In genomic region chr5:127924106-127924505, GRCm38 (mm10) we compare ENCODE assay signal across 20 mouse cellular contexts.
DNase-seq lines count a peak whose midpoint lies in the region; ATAC-seq lines count a peak whose summit lies in the region.
"Had no signal": no experiment of that assay in that cellular context is flagged by ENCODE, and none has a peak within 500 bp of the region (broad histone marks: within the 10 kb centered on the region; RNA-seq: fewer than 3 reads in every experiment).

No protein-coding gene starts in this region.

- WGBS in forebrain, embryonic 11.5 days, result 8% methylated on average over 3 of the region's 3 CpGs
- 1% methylated on average over 3 of the region's 3 CpGs for WGBS in forebrain, embryonic 13.5 days
- WGBS in neural tube, embryonic 12.5 days, result 15% methylated on average over 3 of the region's 3 CpGs
- 12% methylated on average over 3 of the region's 3 CpGs for WGBS in neural tube, embryonic 15.5 days

- H3K4me2 ChIP-seq in forebrain, embryonic 11.5 days (ENCODE audit: low read depth, low read length, severe bottlenecking), result no peak overlapping the region
- H3K4me2 ChIP-seq in forebrain, embryonic 13.5 days, result no peak overlapping the region
- no peak overlapping the region for H3K4me2 ChIP-seq in neural tube, embryonic 12.5 days (replicated peaks)
- no peak overlapping the region for H3K4me2 ChIP-seq in neural tube, embryonic 15.5 days
- H3K4me2 ChIP-seq: embryonic facial prominence, embryonic 15.5 days; liver, embryonic 11.5 days; stomach, embryonic 15.5 days had no signal

- no peak overlapping the region for H3K4me3 ChIP-seq in forebrain, embryonic 11.5 days (ENCODE audit: low read depth, low read length)
- no peak overlapping the region for H3K4me3 ChIP-seq in forebrain, embryonic 13.5 days
- no peak overlapping the region for H3K4me3 ChIP-seq in neural tube, embryonic 12.5 days
- no peak overlapping the region for H3K4me3 ChIP-seq in neural tube, embryonic 15.5 days (replicated peaks)
- H3K4me3 ChIP-seq: embryonic facial prominence, embryonic 15.5 days; limb, embryonic 10.5 days; stomach, embryonic 15.5 days had no signal

- no peaks in the 10 kb centered on the region for H3K9me3 ChIP-seq in forebrain, embryonic 11.5 days (ENCODE audit: control insufficient read depth, low read length)
- H3K9me3 ChIP-seq in forebrain, embryonic 13.5 days (replicated peaks), result no peaks in the 10 kb centered on the region
- H3K9me3 ChIP-seq in neural tube, embryonic 12.5 days, result no peaks in the 10 kb centered on the region
- H3K9me3 ChIP-seq in neural tube, embryonic 15.5 days (replicated peaks), result no peaks in the 10 kb centered on the region
- H3K9me3 ChIP-seq: embryonic facial prominence, embryonic 15.5 days; limb, embryonic 10.5 days; stomach, embryonic 15.5 days had no signal

- DNase-seq in forebrain, embryonic 11.5 days (ENCODE audit: low spot score), result no peak
- DNase-seq in mesoderm, embryonic 11.5 days (ENCODE audit: low read depth, low spot score), result peak; percentile 41
- peak; percentile 84 for DNase-seq in retina, postnatal 1 day
- no peak for DNase-seq in heart, postnatal 10 days
- no peak for DNase-seq in layer of hippocampus, adult 8-10 months (ENCODE audit: low spot score in 2 of 2)
- DNase-seq: adrenal gland, adult 8-10 months; cerebellum, adult 11-12 months; gastrocnemius, postnatal 10 days; kidney, adult 9 months; kidney, postnatal 4 days; layer of hippocampus, postnatal 36 days; lung, adult 2 months; lung, postnatal 36 days had no signal

- H3K4me1 ChIP-seq in forebrain, embryonic 11.5 days (replicated peaks; ENCODE audit: control insufficient read depth, insufficient read depth, low read length), result no peaks in the 10 kb centered on the region; the same call in 1 of the 2 replicates
- H3K4me1 ChIP-seq in forebrain, embryonic 13.5 days, result peaks cover 15% of the 10 kb centered on the region
- 0 out of 2 replicates have a peak, but pooled peaks cover 3% of the 10 kb centered on the region for H3K4me1 ChIP-seq in neural tube, embryonic 12.5 days
- peaks cover 7% of the 10 kb centered on the region; the same call in 1 of the 2 replicates for H3K4me1 ChIP-seq in neural tube, embryonic 15.5 days
- H3K4me1 ChIP-seq: embryonic facial prominence, embryonic 15.5 days; stomach, embryonic 15.5 days had no signal

- ATAC-seq in forebrain, embryonic 11.5 days (replicated peaks; ENCODE audit: low FRiP score), result peak; percentile 72
- ATAC-seq in forebrain, embryonic 13.5 days, result no peak
- ATAC-seq in neural tube, embryonic 12.5 days (ENCODE audit: low FRiP score, low read depth), result peak; percentile 86
- no peak for ATAC-seq in neural tube, embryonic 15.5 days (ENCODE audit: low FRiP score)

- no peaks in the 10 kb centered on the region for H3K36me3 ChIP-seq in forebrain, embryonic 11.5 days (ENCODE audit: control insufficient read depth, insufficient read depth, low read length)
- no peaks in the 10 kb centered on the region for H3K36me3 ChIP-seq in forebrain, embryonic 13.5 days (ENCODE audit: poor library complexity, severe bottlenecking)
- no peaks in the 10 kb centered on the region for H3K36me3 ChIP-seq in neural tube, embryonic 12.5 days
- H3K36me3 ChIP-seq in neural tube, embryonic 15.5 days, result no peaks in the 10 kb centered on the region
- H3K36me3 ChIP-seq: embryonic facial prominence, embryonic 15.5 days; limb, embryonic 10.5 days; stomach, embryonic 15.5 days had no signal

- intact Hi-C loops in heart, postnatal 10 days (cut with DNase I), result no loop called here

- no peak overlapping the region for H3K27ac ChIP-seq in forebrain, embryonic 11.5 days (ENCODE audit: low read depth, low read length)
- no peak overlapping the region for H3K27ac ChIP-seq in forebrain, embryonic 13.5 days
- no peak overlapping the region for H3K27ac ChIP-seq in neural tube, embryonic 12.5 days
- no peak overlapping the region for H3K27ac ChIP-seq in neural tube, embryonic 15.5 days (replicated peaks)
- H3K27ac ChIP-seq: embryonic facial prominence, embryonic 15.5 days; limb, embryonic 10.5 days; stomach, embryonic 15.5 days had no signal

- no peak overlapping the region for H3K9ac ChIP-seq in forebrain, embryonic 11.5 days (ENCODE audit: low read length)
- H3K9ac ChIP-seq in forebrain, embryonic 13.5 days, result no peak overlapping the region
- no peak overlapping the region for H3K9ac ChIP-seq in neural tube, embryonic 12.5 days
- H3K9ac ChIP-seq in neural tube, embryonic 15.5 days (replicated peaks), result no peak overlapping the region
- H3K9ac ChIP-seq: embryonic facial prominence, embryonic 15.5 days; stomach, embryonic 15.5 days had no signal

- H3K27me3 ChIP-seq in forebrain, embryonic 11.5 days (ENCODE audit: control insufficient read depth, insufficient read depth, low read length), result no peaks in the 10 kb centered on the region
- H3K27me3 ChIP-seq in forebrain, embryonic 13.5 days, result no peaks in the 10 kb centered on the region
- peaks cover 18% of the 10 kb centered on the region for H3K27me3 ChIP-seq in neural tube, embryonic 12.5 days (replicated peaks)
- peaks cover 10% of the 10 kb centered on the region; the same call in 1 of the 2 replicates for H3K27me3 ChIP-seq in neural tube, embryonic 15.5 days (replicated peaks)
- H3K27me3 ChIP-seq: embryonic facial prominence, embryonic 15.5 days; stomach, embryonic 15.5 days had no signal

Comparison
In these comparisons a context has a peak if more than half of its experiments do, and no peak if none do; other contexts are left out.
1. ATAC-seq: peak in forebrain, embryonic 11.5 days (single experiment) and neural tube, embryonic 12.5 days (single experiment); none in forebrain, embryonic 13.5 days (single experiment) and neural tube, embryonic 15.5 days (single experiment).
2. DNase-seq: peak in mesoderm, embryonic 11.5 days (single experiment) and retina, postnatal 1 day (single experiment); none in forebrain, embryonic 11.5 days (single experiment), heart, postnatal 10 days (0 of 2) and layer of hippocampus, adult 8-10 months (0 of 2).